Mouse (Mus musculus): ENCODE measurements around the gene Fam178b.
A peak's percentile ranks its signal among the peaks of the same experiment; 100 is the strongest.

Fam178b gene

GRCm38 (mm10) chr1:36682620-36683355 lies at the start of gene Fam178b:
TSS of gene Fam178b (minus strand) at chr1:36683183.
- DNase-seq (ENCODE audit: low spot score) = no peak

GRCm38 (mm10) chr1:36724057-36724431 lies 41.1 kb upstream of the Fam178b start:
- DNase-seq (ENCODE audit: low spot score) = no peak

GRCm38 (mm10) chr1:36723146-36724056 lies 40.4 kb upstream of the Fam178b start:
- DNase-seq (ENCODE audit: low spot score) = no peak

- no peak for DNase-seq (ENCODE audit: low spot score)
These were observed 35.8 kb upstream of the Fam178b start for GRCm38 (mm10) chr1:36718786-36719185.

- DNase-seq (ENCODE audit: low spot score) = no peak
These were observed 31.3 kb upstream of the Fam178b start, which contains the start of gene Actr1b for GRCm38 (mm10) chr1:36714311-36714710. TSS of gene Actr1b (minus strand) at chr1:36714422.

GRCm38 (mm10) chr1:36711104-36711503 lies 28.1 kb upstream of the Fam178b start:
- DNase-seq (ENCODE audit: low spot score) = no peak

- DNase-seq (ENCODE audit: low spot score) = peak; percentile 99
These were observed 26.9 kb upstream of the Fam178b start, which contains the start of gene 4933424G06Rik for GRCm38 (mm10) chr1:36709854-36710280. TSS of gene 4933424G06Rik (plus strand) at chr1:36710149.

GRCm38 (mm10) chr1:36709055-36709853 lies 26.3 kb upstream of the Fam178b start:
- peak; percentile 14 for DNase-seq (ENCODE audit: low spot score)

- no peak for DNase-seq (ENCODE audit: low spot score)
These were observed 25.6 kb upstream of the Fam178b start for GRCm38 (mm10) chr1:36708626-36709025.

- no peak for DNase-seq (ENCODE audit: low spot score)
These were observed 24.8 kb upstream of the Fam178b start for GRCm38 (mm10) chr1:36707797-36708196.

- no peak for DNase-seq (ENCODE audit: low spot score)
These were observed 24.2 kb upstream of the Fam178b start for GRCm38 (mm10) chr1:36707166-36707565.

GRCm38 (mm10) chr1:36697030-36697429 lies 14.0 kb upstream of the Fam178b start:
- DNase-seq (ENCODE audit: low spot score) = no peak

- DNase-seq (ENCODE audit: low spot score) = no peak
These were observed 13.4 kb upstream of the Fam178b start for GRCm38 (mm10) chr1:36696411-36696810.

GRCm38 (mm10) chr1:36694871-36695270 lies 11.9 kb upstream of the Fam178b start:
- no peak for DNase-seq (ENCODE audit: low spot score)

- DNase-seq (ENCODE audit: low spot score) = peak; percentile 98
These were observed 8.5 kb upstream of the Fam178b start, which contains the start of gene Cox5b for GRCm38 (mm10) chr1:36691271-36692155. TSS of gene Cox5b (plus strand) at chr1:36691449.

GRCm38 (mm10) chr1:36690671-36691235 lies 7.8 kb upstream of the Fam178b start:
- DNase-seq (ENCODE audit: low spot score) = no peak

GRCm38 (mm10) chr1:36683810-36684467 lies 956 bp upstream of the Fam178b start:
- DNase-seq (ENCODE audit: low spot score) = peak; percentile 88

- no peak for DNase-seq (ENCODE audit: low spot score)
These were observed 2.1 kb downstream of the Fam178b start for GRCm38 (mm10) chr1:36680893-36681292.

GRCm38 (mm10) chr1:36674936-36675335 lies 8.0 kb downstream of the Fam178b start:
- DNase-seq (ENCODE audit: low spot score) = no peak
